Mouse (Mus musculus) kidney, embryonic 16.5 days (tissue): ENCODE results near the gene Gm4869. TPM values are rescaled to one million over a fixed set of nuclear protein-coding genes. Genes with fewer than 3 reads are reported as not detected.
"Not testable (repeated sequence)": the region's sequence is repeated elsewhere in the genome, so short reads cannot be mapped to it uniquely, and the experiment has no call there.

Experiments
- ATAC-seq: fragments of 200-750 bp; cut with Nextera tagmentation; 2 replicates; pipeline ENCODE4 v1.8.0; 2017; ENCODE audit warnings: moderate TSS enrichment; ENCODE audit not compliant: low FRiP score, low TSS enrichment
- H3K27ac ChIP-seq: fragments of 300-500 bp; sonication (generic); 2 replicates; pipeline ENCODE4 v1.5.1; 2014; ENCODE audit warnings: low read length
- H3K27me3 ChIP-seq: fragments of 300-500 bp; sonication (generic); 2 replicates; pipeline ENCODE4 v1.6.1; 2014; ENCODE audit warnings: low read length, control low read depth, mixed read lengths; ENCODE audit not compliant: insufficient read depth
- H3K36me3 ChIP-seq: fragments of 300-500 bp; sonication (generic); 2 replicates; pipeline ENCODE4 v1.6.1; 2014; ENCODE audit warnings: low read length, control low read depth, mixed read lengths; ENCODE audit not compliant: insufficient read depth
- H3K4me1 ChIP-seq: fragments of 300-500 bp; sonication (generic); 2 replicates; pipeline ENCODE4 v1.6.1; 2014; ENCODE audit warnings: low read length, control low read depth, mixed read lengths; ENCODE audit not compliant: insufficient read depth
- H3K4me2 ChIP-seq: fragments of 300-500 bp; sonication (generic); replicated peaks from 2 replicates; pipeline ENCODE4 v1.6.1; 2014; ENCODE audit warnings: low read depth, low read length
- H3K4me3 ChIP-seq: fragments of 300-500 bp; sonication (generic); 2 replicates; pipeline ENCODE4 v1.5.1; 2014; ENCODE audit warnings: mild to moderate bottlenecking, low read length
- H3K9ac ChIP-seq: fragments of 300-500 bp; sonication (generic); replicated peaks from 2 replicates; pipeline ENCODE4 v1.6.1; 2014; ENCODE audit warnings: low read length
- H3K9me3 ChIP-seq: fragments of 300-500 bp; sonication (generic); 2 replicates; pipeline ENCODE4 v1.6.1; 2016; ENCODE audit warnings: low read length, control low read depth
- WGBS: fragments of 180-500 bp; shearing (Covaris S2); extraction: QIAGEN DNeasy Blood & Tissue Kit; methylation state at CpG from one replicate; pipeline ENCODE4 v1.1.7; 2014; 5-methylcytosine and 5-hydroxymethylcytosine counted together
- polyA plus RNA-seq: library from polyadenylated mRNA; unstranded; fragments of >200 nt; fragmentation: Nextera tagmentation; extraction: Ambion mirVana; gene quantifications from 2 replicates; pipeline ENCODE4 v1.2.1, GENCODE M21; 2015

Gene Gm4869
- polyA plus RNA-seq, 1 experiment from 2014 or later, result not detected

GRCm38 (mm10) chr5:140418489-140419441 is 26.7 kb upstream of the Gm4869 start, which contains the start of gene Eif3b:
TSS of gene Eif3b (plus strand) at chr5:140419328.
- WGBS, result under 1% methylated on average over 65 of the region's 65 CpGs
- H3K27me3 ChIP-seq, result no peaks in the 10 kb centered on the region
- peak within 1 kb of the TSS; percentile 97 for H3K9ac ChIP-seq
- H3K4me1 ChIP-seq, result peaks cover 24% of the 10 kb centered on the region
- peak within 1 kb of the TSS; percentile 98 for H3K27ac ChIP-seq
- H3K4me3 ChIP-seq, result peak within 1 kb of the TSS; percentile 100
- peak; percentile 92 for ATAC-seq
- H3K4me2 ChIP-seq, result peak within 1 kb of the TSS; percentile 87
- H3K9me3 ChIP-seq, result no peaks in the 10 kb centered on the region; the same call in 1 of the 2 replicates
- peaks cover 7% of the 10 kb centered on the region; the same call in 1 of the 2 replicates for H3K36me3 ChIP-seq

GRCm38 (mm10) chr5:140419442-140420080 is 25.9 kb upstream of the Gm4869 start:
- no peaks in the 10 kb centered on the region for H3K27me3 ChIP-seq

GRCm38 (mm10) chr5:140420616-140421015 is 24.8 kb upstream of the Gm4869 start:
- WGBS, result 61% methylated on average over 4 of the region's 4 CpGs
- no peak for ATAC-seq

More at GRCm38 (mm10) chr5:140419442-140420080, 25.9 kb upstream of the Gm4869 start:
- WGBS, result 0% methylated on average over 62 of the region's 62 CpGs
- Histone ChIP-seq H3K27ac (peak overlapping the region; percentile 98), H3K9ac (peak overlapping the region; percentile 97), H3K36me3 (peaks cover 7% of the 10 kb centered on the region; the same call in 1 of the 2 replicates), H3K9me3 (no peaks in the 10 kb centered on the region; the same call in 1 of the 2 replicates), H3K4me1 (peaks cover 24% of the 10 kb centered on the region), H3K4me2 (peak overlapping the region; percentile 87), H3K4me3 (peak overlapping the region; percentile 100)
- ATAC-seq, result peak; percentile 55

GRCm38 (mm10) chr5:140425016-140425783 is 20.2 kb upstream of the Gm4869 start:
- peaks cover 44% of the 10 kb centered on the region for H3K36me3 ChIP-seq
- no peak for ATAC-seq
- H3K4me3 ChIP-seq, result no peak overlapping the region

More at GRCm38 (mm10) chr5:140420616-140421015, 24.8 kb upstream of the Gm4869 start:
- peak overlapping the region; percentile 100 for H3K4me3 ChIP-seq
- H3K9ac ChIP-seq, result peak overlapping the region; percentile 97
- H3K27ac ChIP-seq, result no peak overlapping the region
- no peaks in the 10 kb centered on the region; the same call in 1 of the 2 replicates for H3K9me3 ChIP-seq
- H3K36me3 ChIP-seq, result peaks cover 7% of the 10 kb centered on the region
- peaks cover 24% of the 10 kb centered on the region for H3K4me1 ChIP-seq
- peak overlapping the region; percentile 87 for H3K4me2 ChIP-seq
- no peaks in the 10 kb centered on the region for H3K27me3 ChIP-seq

GRCm38 (mm10) chr5:140439117-140439516 is 6.3 kb upstream of the Gm4869 start:
- 86% methylated on average over 2 of the region's 6 CpGs for WGBS
- H3K9ac ChIP-seq, H3K27me3 ChIP-seq, ATAC-seq, H3K9me3 ChIP-seq, H3K4me3 ChIP-seq, H3K4me2 ChIP-seq, H3K27ac ChIP-seq, H3K4me1 ChIP-seq: not testable (repeated sequence)
- H3K36me3 ChIP-seq, result peaks cover 82% of the 10 kb centered on the region

More at GRCm38 (mm10) chr5:140425016-140425783, 20.2 kb upstream of the Gm4869 start:
- no peaks in the 10 kb centered on the region for H3K27me3 ChIP-seq
- no peaks in the 10 kb centered on the region; the same call in 1 of the 2 replicates for H3K9me3 ChIP-seq
- no peak overlapping the region for H3K4me2 ChIP-seq
- H3K27ac ChIP-seq, result no peak overlapping the region
- peaks cover 16% of the 10 kb centered on the region for H3K4me1 ChIP-seq
- no peak overlapping the region for H3K9ac ChIP-seq
- whole genome bisulfite sequencing, result 95% methylated on average over 17 of the region's 17 CpGs

GRCm38 (mm10) chr5:140441406-140441805 is 4.0 kb upstream of the Gm4869 start:
- no peak overlapping the region for H3K4me2 ChIP-seq
- ATAC-seq, result no peak
- H3K27ac ChIP-seq, result no peak overlapping the region
- H3K4me1 ChIP-seq, result no peaks in the 10 kb centered on the region
- H3K27me3 ChIP-seq, result no peaks in the 10 kb centered on the region
- WGBS, result 93% methylated on average over 3 of the region's 3 CpGs
- no peak overlapping the region for H3K4me3 ChIP-seq
- peaks cover 66% of the 10 kb centered on the region for H3K36me3 ChIP-seq
- no peak overlapping the region for H3K9ac ChIP-seq
- H3K9me3 ChIP-seq, result no peaks in the 10 kb centered on the region

GRCm38 (mm10) chr5:140444012-140444411 is 1.4 kb upstream of the Gm4869 start:
- no peak overlapping the region for H3K9ac ChIP-seq
- 86% methylated on average over 4 of the region's 4 CpGs for WGBS
- no peak overlapping the region for H3K4me2 ChIP-seq
- H3K36me3 ChIP-seq, result peaks cover 46% of the 10 kb centered on the region
- ATAC-seq, result no peak
- H3K4me1 ChIP-seq, result no peaks in the 10 kb centered on the region
- no peak overlapping the region for H3K27ac ChIP-seq
- no peaks in the 10 kb centered on the region for H3K9me3 ChIP-seq
- H3K27me3 ChIP-seq, result no peaks in the 10 kb centered on the region
- no peak overlapping the region for H3K4me3 ChIP-seq

GRCm38 (mm10) chr5:140446054-140446453 is 609 bp downstream of the Gm4869 start:
- H3K9me3 ChIP-seq, result no peaks in the 10 kb centered on the region
- 72% methylated on average over 7 of the region's 7 CpGs for WGBS
- ATAC-seq, result no peak

GRCm38 (mm10) chr5:140454488-140454887 is 9.0 kb downstream of the Gm4869 start:
- no peaks in the 10 kb centered on the region for H3K27me3 ChIP-seq
- peak overlapping the region; percentile 56; the same call in 1 of the 2 replicates for H3K27ac ChIP-seq
- H3K36me3 ChIP-seq, result no peaks in the 10 kb centered on the region
- H3K4me1 ChIP-seq, result no peaks in the 10 kb centered on the region
- H3K4me2 ChIP-seq, result no peak overlapping the region
- ATAC-seq, result no peak
- H3K9me3 ChIP-seq, result no peaks in the 10 kb centered on the region
- no peak overlapping the region for H3K4me3 ChIP-seq
- H3K9ac ChIP-seq, result no peak overlapping the region

More at GRCm38 (mm10) chr5:140446054-140446453, 609 bp downstream of the Gm4869 start:
- no peaks in the 10 kb centered on the region for H3K27me3 ChIP-seq
- H3K4me3 ChIP-seq, result no peak overlapping the region
- no peak overlapping the region for H3K9ac ChIP-seq
- no peak overlapping the region for H3K4me2 ChIP-seq
- H3K4me1 ChIP-seq, result no peaks in the 10 kb centered on the region
- H3K27ac ChIP-seq, result no peak overlapping the region
- H3K36me3 ChIP-seq, result peaks cover 30% of the 10 kb centered on the region
